Mouse (Mus musculus) monocyte, adult 5-6 weeks (primary cell): ENCODE results near the gene R3hdm4. TPM values are rescaled to one million over a fixed set of nuclear protein-coding genes. Genes with fewer than 3 reads are reported as not detected.
A peak's percentile ranks its signal among the peaks of the same experiment; 100 is the strongest.

Experiments
- ATAC-seq: fragments of 153-309, 156-312 bp; replicated peaks from 2 replicates; pipeline ENCODE4 v1.8.0; 2017; ENCODE audit warnings: mild to moderate bottlenecking; ENCODE audit not compliant: low TSS enrichment, insufficient number of reproducible peaks, severe bottlenecking, poor library complexity, low FRiP score
- total RNA-seq: library from RNA; stranded (forward); fragments of 200-1000, 200-491, 200-594 nt; gene quantifications from 3 replicates; pipeline ENCODE4 v1.2.3, GENCODE M21; 2017

The R3hdm4 gene
- total RNA-seq, 1 experiment from 2014 or later: 35.4 TPM

DNA sequence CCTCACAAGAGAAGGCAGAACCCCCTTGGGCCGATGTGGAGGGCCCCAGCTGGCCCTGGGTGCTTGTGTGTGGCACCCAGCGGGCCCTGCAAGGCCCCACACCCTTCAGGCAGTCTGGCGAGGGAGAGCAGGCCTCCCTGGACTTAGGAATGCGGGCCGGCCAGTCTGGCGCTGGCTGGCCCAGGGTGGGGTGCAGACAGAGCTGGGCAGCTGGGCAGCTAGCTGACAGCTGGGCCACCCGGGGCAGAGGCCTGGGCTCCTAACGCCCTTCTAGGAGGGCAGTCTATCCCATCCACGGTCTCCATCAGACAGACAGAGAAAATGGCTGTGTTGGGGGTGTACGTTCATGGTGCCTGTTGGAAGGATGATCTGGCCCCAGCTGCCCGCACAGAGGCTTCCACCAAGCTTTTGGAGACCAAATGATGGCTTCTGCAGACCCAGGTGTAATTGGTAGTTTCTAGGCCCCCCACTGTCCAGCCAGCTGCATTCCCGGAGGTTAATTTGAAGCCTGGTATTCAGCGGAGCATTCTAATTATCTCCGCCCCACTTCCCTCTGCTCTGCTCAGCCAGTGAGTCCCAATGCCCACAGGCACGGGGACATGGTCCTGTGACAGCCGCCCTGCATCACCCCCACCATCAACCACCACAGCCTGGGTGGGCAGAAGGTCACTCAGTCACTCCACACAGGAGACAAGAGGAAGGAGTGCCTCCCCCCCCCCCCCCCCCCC lies 24.7 kb upstream of the R3hdm4 start:
- peak; percentile 61 for ATAC-seq

DNA sequence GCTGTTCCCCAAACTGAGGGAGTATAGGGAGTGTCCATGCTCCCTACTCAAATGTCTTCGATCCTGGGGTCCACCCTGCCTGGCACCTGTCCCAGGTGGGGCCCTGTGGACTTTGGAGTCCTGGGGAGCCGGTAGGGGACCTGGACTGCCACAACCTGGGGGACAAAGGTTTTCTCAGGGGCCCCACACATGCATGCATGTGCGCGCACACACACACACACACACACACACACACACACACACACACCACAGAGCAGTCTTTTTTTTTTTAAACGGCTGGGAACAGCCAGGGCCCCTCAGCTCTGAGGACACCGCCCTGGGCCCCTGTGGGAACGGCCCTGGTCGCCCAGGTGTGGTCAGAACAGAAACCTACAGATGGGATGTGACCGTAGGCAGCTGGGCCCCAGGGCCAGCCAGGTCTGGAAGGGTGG lies 22.5 kb upstream of the R3hdm4 start:
- no peak for ATAC-seq

- no peak for ATAC-seq
Observed at GRCm38 (mm10) chr10:79942988-79943387, 22.0 kb upstream of the R3hdm4 start.

GRCm38 (mm10) chr10:79940749-79941148 lies 19.7 kb upstream of the R3hdm4 start:
- ATAC-seq: peak; percentile 73

GRCm38 (mm10) chr10:79937775-79938526 lies 16.9 kb upstream of the R3hdm4 start:
- ATAC-seq: no peak

GRCm38 (mm10) chr10:79936911-79937441 lies 16.0 kb upstream of the R3hdm4 start:
- ATAC-seq: peak; percentile 57

GRCm38 (mm10) chr10:79936284-79936910 lies 15.4 kb upstream of the R3hdm4 start:
- ATAC-seq: no peak

DNA sequence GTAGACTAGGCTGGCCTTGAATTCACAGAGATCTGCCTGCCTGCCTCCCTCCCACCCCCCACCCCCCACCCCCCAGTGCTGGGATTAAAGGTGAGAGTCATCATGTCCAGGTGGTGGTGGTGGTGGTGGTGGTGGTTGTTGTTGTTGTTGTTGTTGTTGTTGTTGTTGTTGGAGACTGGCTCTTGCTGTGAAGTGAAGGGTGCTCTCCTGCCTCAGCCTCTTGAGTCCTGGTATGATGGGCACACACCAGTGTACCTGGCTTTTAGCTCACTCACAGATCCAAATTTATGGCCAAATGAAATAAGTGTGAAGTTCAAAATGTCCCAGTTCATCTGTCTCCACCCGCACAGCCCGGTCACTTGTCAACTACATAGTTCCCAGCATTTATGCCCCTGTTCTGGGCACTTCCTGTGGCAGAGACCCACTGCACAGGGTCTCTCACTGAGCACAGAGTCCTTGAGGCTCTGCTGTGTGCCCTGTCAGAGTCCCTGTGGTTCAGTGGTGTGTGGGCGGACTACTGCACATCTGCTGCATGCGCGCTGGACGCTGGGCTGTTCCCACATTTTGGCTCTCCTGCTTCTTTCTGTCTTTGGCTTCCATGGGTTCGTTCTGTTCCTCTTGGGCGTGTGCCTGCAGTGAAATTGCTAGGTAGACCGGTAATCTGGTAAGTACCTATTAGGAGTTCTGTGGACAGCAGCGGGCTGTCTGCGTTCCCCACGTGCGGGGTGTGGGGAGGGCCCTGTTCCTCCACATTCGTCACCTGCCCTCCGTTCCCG lies 14.0 kb upstream of the R3hdm4 start:
- no peak for ATAC-seq

DNA sequence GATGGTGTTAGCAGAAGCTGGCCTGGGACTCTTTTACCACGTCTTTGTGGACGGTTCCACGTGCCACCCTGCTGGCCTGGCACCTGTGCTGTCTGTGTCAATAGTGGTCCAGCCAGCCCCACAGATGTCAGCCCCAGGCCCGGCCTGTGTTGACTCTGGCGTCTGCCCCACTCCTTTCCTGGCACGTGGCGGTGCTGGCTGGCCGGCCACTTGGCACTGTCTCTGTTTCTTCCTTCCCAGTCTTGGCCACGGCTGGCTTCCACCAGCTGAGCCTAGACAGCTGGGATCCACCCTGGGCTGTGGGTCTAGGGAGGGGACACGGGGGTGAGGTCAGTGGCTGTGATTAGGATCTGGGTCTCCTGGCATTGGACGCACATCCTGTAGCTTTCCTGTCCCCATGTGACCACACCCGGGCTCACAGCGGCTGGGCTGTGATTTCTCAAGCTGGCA lies 13.3 kb upstream of the R3hdm4 start:
- ATAC-seq: 0 out of 2 replicates have a peak, but pooled peaks have one; percentile 12

DNA sequence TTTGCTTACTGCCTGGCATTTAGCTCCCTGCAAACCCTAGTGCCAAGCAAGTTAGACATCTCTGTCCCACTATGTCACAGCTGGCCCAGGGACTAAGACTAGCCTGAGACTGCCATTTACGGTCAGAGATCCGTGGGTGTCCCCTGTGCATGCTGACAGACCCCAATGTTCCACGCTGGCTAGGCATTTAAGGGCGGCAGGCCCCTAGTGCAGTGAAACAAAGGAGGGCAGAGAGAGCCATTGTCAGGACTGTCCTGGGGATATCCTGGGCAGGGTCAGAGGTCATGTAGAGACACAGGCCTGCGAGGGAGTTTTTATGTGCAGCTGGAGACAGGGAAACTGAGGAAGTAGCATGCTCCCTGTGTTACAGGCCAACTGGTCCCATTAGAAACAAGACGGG lies 12.9 kb upstream of the R3hdm4 start:
- no peak for ATAC-seq

GRCm38 (mm10) chr10:79933145-79933679 lies 12.2 kb upstream of the R3hdm4 start:
- ATAC-seq: no peak

DNA sequence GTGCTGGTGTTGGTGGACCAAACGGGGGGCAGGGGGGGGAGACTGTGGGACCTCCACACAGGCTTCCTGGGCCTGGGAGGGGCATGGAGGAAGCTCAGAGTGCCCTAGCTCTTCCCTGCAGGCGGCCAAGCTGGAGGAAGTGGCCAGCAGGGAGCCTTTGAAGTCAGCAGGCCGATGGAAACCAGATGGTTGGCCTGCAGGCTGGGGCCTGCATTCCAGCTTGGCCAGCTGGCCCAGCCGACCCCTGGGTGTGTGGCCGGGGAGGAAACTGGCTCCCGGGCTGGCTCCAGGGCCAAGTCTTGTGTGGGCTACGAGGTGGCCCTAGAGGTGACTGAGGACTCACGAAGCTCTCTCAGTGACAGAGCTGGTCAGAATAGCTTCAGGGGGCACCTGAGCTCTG lies 11.7 kb upstream of the R3hdm4 start:
- no peak for ATAC-seq

DNA sequence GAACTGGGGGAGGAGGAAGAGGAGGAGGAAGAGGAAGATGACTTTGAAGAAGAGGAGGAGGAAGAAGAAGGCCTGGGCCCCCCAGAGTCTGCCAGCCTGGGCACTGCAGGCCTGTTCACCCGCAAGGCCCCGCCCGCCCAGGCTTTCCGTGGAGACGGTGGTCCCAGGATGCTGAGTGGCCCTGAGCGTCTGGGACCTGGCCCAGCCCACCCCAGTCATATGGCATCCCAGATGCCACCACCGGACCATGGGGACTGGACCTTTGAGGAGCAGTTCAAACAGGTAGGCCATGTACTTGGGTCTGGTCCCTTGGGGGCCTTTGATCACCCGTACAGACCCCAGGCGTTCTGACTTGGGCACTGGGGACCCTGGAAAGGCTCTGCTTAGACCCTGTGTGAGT lies 10.8 kb upstream of the R3hdm4 start:
- ATAC-seq: no peak

DNA sequence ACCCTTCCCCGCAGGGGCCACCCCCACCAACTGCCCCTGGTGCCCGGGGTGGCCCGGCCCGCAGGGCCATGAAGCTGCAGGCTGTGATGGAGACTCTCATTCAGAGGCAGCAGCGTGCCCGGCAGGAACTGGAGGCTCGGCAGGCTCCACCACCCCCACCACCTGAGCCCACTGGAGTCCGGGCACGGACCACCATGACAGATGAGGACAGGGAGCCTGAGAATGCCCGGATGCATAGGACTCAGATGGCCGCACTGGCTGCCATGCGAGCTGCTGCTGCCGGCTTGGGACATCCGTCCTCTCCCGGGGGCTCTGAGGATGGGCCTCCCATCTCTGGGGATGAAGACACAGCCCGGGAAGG lies 9.8 kb upstream of the R3hdm4 start:
- ATAC-seq: no peak

DNA sequence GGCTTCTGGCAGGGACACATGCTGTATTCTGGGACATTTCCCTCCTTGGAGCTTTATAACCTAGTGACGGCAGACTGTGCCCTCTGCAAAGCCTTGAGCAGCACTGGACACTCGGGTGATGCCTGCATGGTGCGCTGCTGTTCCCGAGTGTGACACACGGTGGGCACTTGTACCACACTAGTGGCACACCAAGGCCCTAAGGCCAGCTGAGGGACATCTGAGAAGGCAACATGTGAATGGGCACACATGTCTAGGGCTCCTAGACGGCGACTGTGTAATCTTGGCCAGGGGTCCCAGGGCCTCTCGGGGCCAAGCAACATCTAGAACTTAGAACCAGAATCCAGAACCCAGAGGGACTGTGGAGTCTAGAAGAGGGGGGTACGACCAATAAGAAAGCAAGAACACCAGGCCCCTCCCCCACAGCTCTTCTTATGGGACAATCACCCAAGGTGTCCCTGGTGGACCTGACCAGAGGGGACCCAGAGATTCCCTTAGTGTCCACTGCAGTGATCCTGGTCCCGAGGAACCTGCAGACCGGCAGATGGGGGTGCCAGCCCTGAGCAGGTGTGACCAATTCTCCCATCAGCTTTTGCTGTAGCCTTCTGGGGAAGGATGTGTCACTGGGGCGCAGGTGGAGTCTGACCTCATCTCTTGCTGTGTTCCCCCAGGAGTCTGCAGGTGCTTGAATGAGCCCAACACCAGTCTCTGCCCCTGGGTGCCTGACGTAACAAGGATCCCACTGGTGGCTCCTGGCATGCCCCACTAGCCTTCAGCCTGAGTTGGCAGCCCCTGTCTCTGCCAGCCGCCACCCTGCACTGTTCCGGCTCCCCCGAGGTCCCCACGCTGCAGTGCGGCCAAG lies 9.2 kb upstream of the R3hdm4 start:
- no peak for ATAC-seq

DNA sequence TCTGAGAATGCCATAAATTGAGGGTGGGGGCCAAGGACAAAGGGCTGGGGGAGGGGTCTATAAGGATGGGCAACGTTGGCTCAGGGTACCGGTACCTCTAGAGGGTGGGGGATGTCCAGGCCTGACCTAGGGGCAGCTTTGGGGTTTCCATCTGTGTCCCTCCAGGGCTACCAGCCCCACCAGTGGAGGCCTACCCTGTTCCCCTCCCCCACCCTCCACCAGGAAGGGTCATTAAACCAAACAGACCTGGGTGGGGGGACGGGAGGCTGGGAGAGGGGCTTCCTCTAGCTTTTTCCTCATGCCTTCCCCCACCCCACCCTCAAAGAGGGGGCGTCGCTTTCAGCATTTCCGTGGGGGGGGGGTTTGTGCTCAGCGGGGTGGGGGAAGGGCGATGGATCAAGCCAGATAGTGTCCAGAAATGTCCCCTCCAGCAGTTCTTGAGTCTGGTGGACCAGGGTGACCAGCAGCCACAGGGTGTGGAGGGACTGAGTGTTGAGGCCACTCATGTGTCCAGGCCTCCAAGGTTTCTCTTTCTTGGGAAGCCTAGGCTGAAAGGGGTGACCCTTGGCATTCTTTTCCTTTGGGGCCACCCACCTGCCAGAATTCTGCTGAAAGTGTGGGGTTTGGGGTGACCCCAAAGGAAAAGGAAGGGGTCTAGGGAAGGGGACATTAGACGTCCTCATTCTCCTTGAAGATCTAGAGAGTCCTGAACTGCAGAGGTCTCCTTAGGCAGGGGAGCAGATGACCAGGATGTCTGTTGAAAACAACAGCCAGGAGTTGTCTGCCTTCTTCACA lies 8.1 kb upstream of the R3hdm4 start:
- no peak for ATAC-seq
